Mouse (Mus musculus) testis, adult 2 months (tissue): ENCODE data around the gene Ubac2. TPM values are rescaled to one million over a fixed set of nuclear protein-coding genes. Genes with fewer than 3 reads are reported as not detected.

ENCODE experiments used
- H3K27ac ChIP-seq: fragments of 200-500 bp; 2 replicates; pipeline ENCODE4 v1.5.1; 2012; ENCODE audit warnings: low read depth, low read length; ENCODE audit not compliant: control insufficient read depth, insufficient read depth
- H3K27me3 ChIP-seq: fragments of 200-500 bp; 2 replicates; pipeline ENCODE4 v1.6.1; 2012; ENCODE audit warnings: mild to moderate bottlenecking, low read length, moderate library complexity; ENCODE audit not compliant: control insufficient read depth, insufficient read depth
- H3K36me3 ChIP-seq: fragments of 200-500 bp; 2 replicates; pipeline ENCODE4 v1.6.1; 2012; ENCODE audit warnings: mild to moderate bottlenecking, low read length; ENCODE audit not compliant: control insufficient read depth, insufficient read depth
- H3K4me1 ChIP-seq: fragments of 200-500 bp; 2 replicates; pipeline ENCODE4 v1.6.1; 2012; ENCODE audit warnings: low read length; ENCODE audit not compliant: control insufficient read depth, insufficient read depth
- H3K4me3 ChIP-seq: fragments of 200-500 bp; 2 replicates; pipeline ENCODE4 v1.5.1; 2012; ENCODE audit warnings: low read depth, mild to moderate bottlenecking, low read length, moderate library complexity, mixed read lengths; ENCODE audit not compliant: control insufficient read depth
- CTCF ChIP-seq: fragments of 200-500 bp; IDR thresholded peaks from 2 replicates; pipeline ENCODE4 v1.5.1; 2012; ENCODE audit warnings: low read depth, mild to moderate bottlenecking, inconsistent platforms, low read length, moderate library complexity; ENCODE audit not compliant: control insufficient read depth, insufficient read depth, insufficient replicate concordance
- POLR2A ChIP-seq: fragments of 200-500 bp; IDR thresholded peaks from 2 replicates; pipeline ENCODE4 v1.6.1; 2012; ENCODE audit warnings: low read depth, mild to moderate bottlenecking, inconsistent platforms, low read length, moderate library complexity; ENCODE audit not compliant: control insufficient read depth
- polyA plus RNA-seq: library from polyadenylated mRNA; depleted of rRNA; stranded (reverse); fragments of >200 nt; gene quantifications from 2 replicates; pipeline ENCODE4 v1.2.3, GENCODE M21; 2012

The Ubac2 gene
- polyA plus RNA-seq, 1 experiment = 107 TPM

DNA sequence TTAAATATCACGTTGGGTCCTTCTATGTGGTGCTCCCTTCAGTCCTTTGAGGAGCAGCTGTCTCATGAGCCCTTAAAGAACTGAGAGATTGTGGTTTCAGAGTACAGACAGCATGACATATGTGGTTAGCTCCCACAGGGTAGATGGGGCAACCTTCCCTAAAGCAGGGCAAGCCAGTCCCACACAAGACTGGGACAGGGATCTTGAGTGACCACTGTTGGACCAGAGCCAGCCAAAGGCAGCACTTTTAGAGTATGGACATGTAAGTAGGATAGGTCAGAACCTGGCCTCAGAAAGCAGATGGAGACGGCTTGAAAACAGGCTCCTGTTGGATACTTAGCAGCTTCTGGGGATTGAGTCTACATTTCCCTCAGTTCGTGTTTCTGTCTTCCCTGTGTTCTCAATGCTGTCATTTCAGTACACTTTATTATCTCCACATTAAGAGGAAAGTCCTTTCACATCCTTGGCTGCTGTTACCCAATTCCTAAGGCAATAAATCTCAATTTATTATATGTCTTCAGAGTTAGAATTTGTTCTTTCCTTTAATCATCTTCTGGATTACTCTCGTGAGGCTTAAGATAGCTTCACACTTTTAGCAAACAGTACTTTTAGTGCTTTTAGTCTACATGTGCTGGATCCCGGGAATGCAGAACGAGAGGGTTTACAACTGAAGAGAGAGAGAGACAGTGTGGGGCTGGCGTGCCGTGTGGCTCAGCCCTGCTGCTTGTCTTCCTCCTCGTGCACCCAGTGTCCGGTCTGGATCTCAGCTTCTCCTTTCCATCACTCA, 80.5 kb downstream of the Ubac2 start:
- H3K36me3 ChIP-seq = no peaks in the 10 kb centered on the region
- H3K4me3 ChIP-seq = no peak overlapping the region
- H3K4me1 ChIP-seq = no peaks in the 10 kb centered on the region; the same call in none of the 2 replicates
- TF ChIP-seq CTCF = no peak
- TF ChIP-seq POLR2A = no peak
- no peaks in the 10 kb centered on the region for H3K27me3 ChIP-seq
- H3K27ac ChIP-seq = no peak overlapping the region

DNA sequence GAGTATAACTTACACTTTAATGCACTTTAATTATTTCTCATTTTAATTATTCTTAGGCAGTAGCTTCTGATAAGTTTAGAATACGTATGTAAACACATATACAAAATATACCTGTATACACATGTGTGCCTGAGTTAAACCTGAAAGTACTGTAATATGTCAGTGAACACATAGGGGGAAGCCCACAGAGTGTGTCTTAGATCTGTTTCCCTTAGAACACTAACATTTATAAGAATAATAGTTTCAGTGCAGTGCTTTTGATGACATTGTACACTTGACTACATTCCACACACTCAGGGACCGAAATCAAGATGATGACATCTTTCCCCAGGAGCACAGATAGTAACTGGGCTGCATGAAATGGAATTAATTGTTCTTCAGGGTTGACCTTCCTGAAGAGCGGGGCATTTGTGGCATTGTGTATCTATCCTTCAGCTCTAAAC, 81.1 kb downstream of the Ubac2 start:
- no peak overlapping the region for H3K4me3 ChIP-seq
- H3K27ac ChIP-seq = no peak overlapping the region
- H3K27me3 ChIP-seq = no peaks in the 10 kb centered on the region
- no peaks in the 10 kb centered on the region for H3K36me3 ChIP-seq
- no peak for TF ChIP-seq CTCF
- no peak for TF ChIP-seq POLR2A
- no peaks in the 10 kb centered on the region; the same call in none of the 2 replicates for H3K4me1 ChIP-seq

DNA sequence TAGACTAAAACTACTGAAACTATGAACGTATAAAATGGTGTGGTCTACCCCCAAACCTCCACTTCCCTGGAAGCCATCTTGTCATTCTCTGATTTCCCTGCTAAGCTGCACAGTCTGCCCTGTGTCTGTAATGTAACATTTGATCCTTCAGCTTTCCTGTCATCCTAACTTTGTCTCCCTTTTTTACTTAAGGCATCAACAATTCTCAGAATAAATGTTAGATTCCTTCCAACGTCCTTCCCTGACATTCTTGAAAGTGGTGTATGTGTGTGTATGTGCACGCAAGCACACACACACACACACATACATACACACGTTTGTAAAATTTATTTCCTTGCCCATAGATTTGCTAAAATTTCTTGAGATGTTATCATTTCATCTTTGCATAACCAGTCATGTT, 81.6 kb downstream of the Ubac2 start:
- no peak overlapping the region for H3K27ac ChIP-seq
- no peaks in the 10 kb centered on the region; the same call in none of the 2 replicates for H3K4me1 ChIP-seq
- TF ChIP-seq CTCF (no peak), POLR2A (no peak)
- H3K27me3 ChIP-seq = no peaks in the 10 kb centered on the region
- no peak overlapping the region for H3K4me3 ChIP-seq
- H3K36me3 ChIP-seq = no peaks in the 10 kb centered on the region

DNA sequence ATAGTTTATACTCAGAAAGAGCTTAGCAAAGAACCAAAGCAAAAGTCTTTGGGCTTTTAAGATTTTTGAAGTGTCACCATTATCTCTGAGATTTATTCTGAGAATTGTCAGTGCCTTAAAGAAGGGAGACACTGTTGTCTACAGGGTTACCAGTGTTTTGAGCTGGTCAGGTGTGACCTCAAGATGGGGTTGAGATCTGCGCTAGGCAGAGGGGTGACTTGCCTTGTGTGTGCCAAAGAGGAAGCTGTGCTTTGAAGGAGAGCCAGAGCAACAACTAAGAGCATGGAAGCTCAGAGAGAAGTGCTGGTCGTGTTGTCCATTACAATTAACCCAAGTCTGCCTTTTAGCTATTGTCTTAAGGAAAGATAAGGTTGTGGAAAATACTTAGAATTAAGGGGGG, 82.1 kb downstream of the Ubac2 start:
- H3K27ac ChIP-seq = no peak overlapping the region; the same call in 1 of the 2 replicates
- no peaks in the 10 kb centered on the region for H3K36me3 ChIP-seq
- H3K27me3 ChIP-seq = no peaks in the 10 kb centered on the region
- TF ChIP-seq POLR2A (no peak), CTCF (no peak)
- H3K4me1 ChIP-seq = no peaks in the 10 kb centered on the region; the same call in none of the 2 replicates
- H3K4me3 ChIP-seq = no peak overlapping the region

DNA sequence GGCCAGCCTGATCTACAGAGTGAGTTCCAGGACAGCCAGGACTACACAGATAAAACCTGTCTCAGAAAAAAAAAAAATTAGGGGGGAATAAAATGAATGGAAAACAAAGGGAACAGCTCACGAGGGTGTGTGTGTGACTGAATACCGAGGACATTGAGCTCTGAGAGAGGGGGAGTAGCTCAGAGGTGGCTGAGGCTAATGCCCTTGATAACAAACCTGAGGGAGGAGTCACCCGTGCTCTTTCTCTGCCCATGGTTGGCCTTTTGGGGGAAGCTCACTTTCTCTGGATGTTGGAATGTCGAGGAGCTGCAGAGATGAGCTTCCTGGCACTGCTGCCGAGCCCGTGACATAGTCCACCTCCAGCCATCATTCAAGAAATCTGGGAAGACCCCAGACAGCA, 82.6 kb downstream of the Ubac2 start:
- no peaks in the 10 kb centered on the region; the same call in none of the 2 replicates for H3K4me1 ChIP-seq
- H3K27me3 ChIP-seq = no peaks in the 10 kb centered on the region
- no peak for TF ChIP-seq CTCF
- TF ChIP-seq POLR2A = no peak
- no peaks in the 10 kb centered on the region for H3K36me3 ChIP-seq
- H3K4me3 ChIP-seq = no peak overlapping the region
- H3K27ac ChIP-seq = no peak overlapping the region; the same call in none of the 2 replicates

DNA sequence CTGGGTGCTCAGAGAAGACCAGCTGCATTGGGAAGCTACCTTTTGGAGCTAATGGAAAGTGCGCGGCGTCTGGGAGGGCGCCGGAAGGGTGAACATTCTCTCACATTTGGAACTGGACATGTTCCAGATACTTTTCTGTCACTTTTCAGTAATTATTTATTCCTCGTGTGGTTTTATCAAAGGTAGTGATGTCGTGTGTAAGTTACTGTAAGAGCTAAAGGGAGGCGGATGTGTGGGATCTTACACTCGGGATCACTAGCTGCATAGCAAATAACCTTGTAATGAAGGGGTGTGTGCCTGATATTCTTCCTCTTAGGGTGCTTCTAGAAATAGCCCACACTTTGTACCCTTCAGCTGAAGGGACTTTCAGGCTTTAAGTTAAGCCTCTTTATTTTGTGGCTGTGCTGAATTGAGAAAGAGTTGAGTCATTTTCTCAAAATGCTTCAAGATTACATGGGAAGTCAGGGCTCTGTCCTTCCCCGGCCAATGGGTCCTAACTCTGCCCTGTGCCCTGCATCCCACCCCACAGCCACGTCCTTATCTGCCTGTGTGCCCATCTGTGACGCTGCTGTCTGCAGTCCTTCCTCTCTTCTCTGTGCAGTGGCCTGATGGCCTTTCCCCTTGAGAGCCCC, 83.2 kb downstream of the Ubac2 start:
- TF ChIP-seq POLR2A (no peak), CTCF (no peak)
- no peaks in the 10 kb centered on the region; the same call in none of the 2 replicates for H3K4me1 ChIP-seq
- no peaks in the 10 kb centered on the region for H3K36me3 ChIP-seq
- peak overlapping the region; percentile 16; the same call in 1 of the 2 replicates for H3K27ac ChIP-seq
- no peak overlapping the region for H3K4me3 ChIP-seq
- H3K27me3 ChIP-seq = no peaks in the 10 kb centered on the region

DNA sequence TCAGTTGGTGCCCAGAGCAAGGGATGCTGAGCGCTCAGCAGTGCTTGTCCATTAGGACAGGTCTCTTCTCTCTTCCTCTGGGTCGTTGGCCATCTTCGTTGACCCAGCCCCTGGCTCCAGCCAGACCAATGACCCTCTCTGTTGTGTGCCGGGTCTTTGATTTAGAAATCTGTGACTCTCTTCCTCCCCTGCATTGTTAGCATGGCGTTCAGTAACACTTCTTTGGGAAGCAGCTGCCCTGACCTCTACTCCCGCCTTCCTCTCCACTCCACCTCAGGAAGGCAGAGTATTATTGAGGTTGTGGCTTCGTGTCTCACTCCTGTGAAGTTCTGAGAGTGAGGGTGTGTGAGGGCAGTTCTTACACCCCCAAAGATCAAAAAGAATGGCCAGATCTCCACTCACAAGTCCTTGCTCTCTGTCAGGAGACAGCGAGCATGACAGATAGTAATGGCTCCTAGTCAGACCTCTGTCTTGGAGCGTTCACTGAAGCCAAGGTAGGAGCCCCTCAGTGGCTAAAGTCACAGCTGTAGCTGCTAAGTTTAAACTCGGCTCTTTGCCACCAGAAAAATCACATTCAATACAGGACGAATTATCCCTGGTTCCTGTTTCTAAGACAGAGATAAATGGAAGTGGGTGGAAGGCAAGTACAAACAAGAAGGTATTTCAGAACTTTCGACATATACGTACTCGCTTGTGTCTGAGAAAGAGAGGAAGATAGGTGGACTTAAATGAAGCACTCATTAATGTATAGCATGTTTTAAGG, 83.9 kb downstream of the Ubac2 start:
- H3K4me3 ChIP-seq = no peak overlapping the region
- TF ChIP-seq POLR2A = no peak
- TF ChIP-seq CTCF = no peak
- peak overlapping the region; percentile 16; the same call in 1 of the 2 replicates for H3K27ac ChIP-seq
- H3K4me1 ChIP-seq = no peaks in the 10 kb centered on the region; the same call in none of the 2 replicates
- no peaks in the 10 kb centered on the region for H3K27me3 ChIP-seq
- H3K36me3 ChIP-seq = no peaks in the 10 kb centered on the region
